Mouse (Mus musculus): ENCODE measurements around the gene Ero1lb.
"Not testable (repeated sequence)": the region's sequence is repeated elsewhere in the genome, so short reads cannot be mapped to it uniquely, and the experiment has no call there.

The Ero1lb gene

DNA sequence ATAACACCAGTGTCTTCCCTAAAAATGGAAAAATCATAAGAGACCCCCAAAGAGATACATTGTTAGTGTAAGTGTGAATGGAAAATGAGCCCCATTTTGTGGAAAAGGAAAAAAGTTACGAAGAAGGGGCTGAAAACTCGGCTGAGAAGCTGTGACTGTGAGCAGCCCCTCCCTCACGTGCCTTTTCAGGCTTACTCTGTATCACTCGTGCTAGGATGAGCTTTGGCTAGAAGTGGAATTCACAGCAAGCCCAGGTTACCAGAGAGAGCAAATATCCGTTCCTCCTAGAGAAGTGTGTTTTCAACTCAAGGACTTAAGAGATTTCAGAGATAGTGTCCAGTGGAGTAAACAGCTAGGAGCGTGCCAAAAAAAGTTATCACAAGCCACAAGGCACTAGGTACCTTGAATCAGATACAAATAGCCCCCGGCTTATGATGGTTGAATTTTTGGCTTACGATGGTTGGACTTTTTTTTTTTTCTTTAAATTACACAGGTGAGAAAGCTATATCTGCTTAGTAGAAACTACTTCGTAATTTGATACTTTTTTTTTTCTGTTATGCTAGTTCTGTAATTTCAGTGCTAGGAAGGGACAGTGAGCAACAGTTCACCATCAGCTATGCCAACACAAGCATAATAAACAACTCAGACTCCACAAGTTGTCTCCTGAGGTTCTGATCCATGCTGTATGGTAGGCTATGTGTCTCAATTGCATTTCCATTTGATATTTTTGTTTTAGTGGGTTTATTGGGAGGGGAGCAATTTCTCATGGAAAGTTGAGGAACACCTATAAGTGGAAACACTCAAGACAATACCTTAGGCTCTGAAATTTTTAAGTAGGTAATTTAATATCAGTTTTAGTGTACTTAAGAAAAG, 3.2 kb downstream of the Ero1lb start:
- in situ Hi-C loops (cut with MboI; ENCODE audit: unreplicated experiment in 2 of 2) = loop anchor here in 1 of 2 experiments (25.0 kb wide), 1 partner anchor 1268 kb away; no protein-coding TSS in a partner anchor

DNA sequence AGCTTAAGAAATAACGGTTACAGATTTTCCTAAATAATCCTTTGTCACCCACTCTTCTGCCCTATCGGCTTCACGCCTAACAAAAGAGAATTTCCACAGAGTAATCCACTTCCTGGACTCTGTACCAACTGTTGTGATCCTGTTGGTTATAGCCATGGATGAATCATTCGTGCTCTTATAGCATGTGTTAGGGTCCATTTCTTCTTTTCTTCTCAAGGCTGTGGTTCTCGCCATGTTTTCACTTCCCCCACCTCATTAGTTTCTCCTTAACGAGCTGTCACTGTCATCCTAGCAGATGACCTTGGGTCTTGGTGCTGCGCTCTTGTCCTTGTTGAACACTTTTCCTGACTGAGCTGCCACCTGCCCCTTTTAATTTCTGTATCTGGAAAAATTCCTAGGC, 4.1 kb downstream of the Ero1lb start:
- in situ Hi-C loops (cut with MboI; ENCODE audit: unreplicated experiment in 2 of 2) = loop anchor here in 1 of 2 experiments (25.0 kb wide), 1 partner anchor 1268 kb away; no protein-coding TSS in a partner anchor

DNA sequence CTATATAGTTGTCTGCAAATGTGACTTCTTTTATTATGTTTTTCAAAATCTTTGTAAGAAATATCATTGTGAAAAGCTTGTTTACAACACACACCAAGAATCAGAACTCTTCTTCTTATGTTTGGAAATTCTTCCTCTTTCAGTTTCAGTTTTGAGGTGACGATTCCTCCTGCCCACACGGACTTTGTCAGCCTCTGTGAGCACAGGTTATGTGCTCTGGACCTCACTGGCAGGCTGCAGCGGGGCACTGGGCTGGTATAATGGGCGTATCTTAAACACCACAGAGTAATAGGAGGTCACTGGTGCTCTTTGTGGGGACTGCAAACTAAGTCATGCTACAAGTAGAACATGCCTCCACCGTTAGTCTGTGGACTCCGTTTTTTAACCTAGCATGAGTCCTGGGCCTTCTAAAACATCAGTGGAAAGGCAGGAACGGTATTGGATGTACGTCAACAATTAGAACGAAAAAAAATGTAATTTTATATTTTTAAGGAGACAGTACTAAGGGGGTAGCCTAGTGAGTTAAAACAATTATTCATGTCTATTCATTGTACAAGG, 9.4 kb downstream of the Ero1lb start:
- in situ Hi-C loops (cut with MboI; ENCODE audit: unreplicated experiment in 2 of 2) = loop anchor here (5.0 to 25.0 kb wide), 3 partner anchors 33 to 1262 kb away; no protein-coding TSS in a partner anchor

DNA sequence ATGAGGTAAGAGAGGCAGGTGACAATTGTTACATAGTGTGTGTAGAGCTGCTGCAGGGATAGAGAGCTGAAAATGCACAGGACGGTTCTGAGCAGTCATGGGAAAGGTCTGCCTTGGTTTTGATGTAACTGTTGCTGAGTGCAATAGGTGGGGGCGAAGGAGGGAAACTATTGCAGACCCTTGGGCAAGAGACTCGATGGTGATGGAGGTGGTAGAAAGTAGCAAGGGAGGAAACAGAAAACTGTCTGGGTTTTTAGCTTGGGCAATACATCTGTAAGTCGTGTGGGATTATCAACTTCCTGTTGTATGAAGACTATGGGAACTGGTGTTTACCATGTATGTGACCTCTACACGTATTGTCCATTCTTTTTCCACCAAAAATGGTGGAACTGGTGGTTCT, 12.5 kb downstream of the Ero1lb start:
- in situ Hi-C loops (cut with MboI; ENCODE audit: unreplicated experiment in 2 of 2) = loop anchor here (5.0 to 25.0 kb wide), 2 partner anchors 36 to 366 kb away; no protein-coding TSS in a partner anchor

DNA sequence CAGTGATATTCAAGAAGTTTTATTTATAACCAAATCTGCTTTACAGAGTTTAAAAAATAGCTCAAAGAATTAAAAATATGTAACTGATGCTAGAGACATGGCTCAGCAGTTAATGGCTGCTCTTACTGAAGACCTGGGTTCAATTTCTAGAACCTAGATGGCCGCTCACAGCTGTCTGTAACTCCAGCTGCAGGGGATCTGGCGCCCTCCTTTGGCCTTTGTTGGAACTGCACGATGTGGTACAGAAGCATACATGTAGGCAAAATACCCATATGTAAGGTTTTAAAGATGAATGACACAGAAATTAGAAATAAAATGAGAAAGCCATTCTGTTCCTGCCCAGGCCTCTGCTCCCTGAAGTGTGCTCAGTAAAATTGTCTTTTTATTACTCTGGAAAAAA, 23.3 kb downstream of the Ero1lb start:
- in situ Hi-C loops (cut with MboI; ENCODE audit: unreplicated experiment in 2 of 2) = loop anchor here (5.0 to 25.0 kb wide), 3 partner anchors 47 to 377 kb away; no protein-coding TSS in a partner anchor

DNA sequence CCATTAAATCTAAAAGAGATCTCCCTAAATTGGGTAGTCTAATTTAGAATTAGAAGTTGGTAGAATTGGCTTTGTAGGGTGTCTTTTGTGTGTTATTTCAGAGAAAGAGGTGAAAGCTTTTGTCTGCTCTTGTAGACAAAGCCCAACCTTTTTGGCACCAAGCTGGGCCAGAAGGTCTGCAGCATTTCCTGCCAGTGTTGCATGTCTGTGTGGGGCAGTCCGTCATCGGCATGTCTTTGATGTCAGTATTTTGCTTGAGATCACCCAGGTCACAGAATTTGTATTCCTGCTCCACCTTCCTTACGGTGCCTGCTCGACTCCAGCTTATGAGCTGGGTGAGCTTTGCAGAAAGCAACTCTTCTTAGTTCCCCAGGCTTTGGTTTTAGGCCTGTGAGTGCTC, 31.4 kb downstream of the Ero1lb start:
- in situ Hi-C loops (cut with MboI; ENCODE audit: unreplicated experiment in 2 of 2) = loop anchor here in 1 of 2 experiments (25.0 kb wide), 1 partner anchor 385 kb away; no protein-coding TSS in a partner anchor

DNA sequence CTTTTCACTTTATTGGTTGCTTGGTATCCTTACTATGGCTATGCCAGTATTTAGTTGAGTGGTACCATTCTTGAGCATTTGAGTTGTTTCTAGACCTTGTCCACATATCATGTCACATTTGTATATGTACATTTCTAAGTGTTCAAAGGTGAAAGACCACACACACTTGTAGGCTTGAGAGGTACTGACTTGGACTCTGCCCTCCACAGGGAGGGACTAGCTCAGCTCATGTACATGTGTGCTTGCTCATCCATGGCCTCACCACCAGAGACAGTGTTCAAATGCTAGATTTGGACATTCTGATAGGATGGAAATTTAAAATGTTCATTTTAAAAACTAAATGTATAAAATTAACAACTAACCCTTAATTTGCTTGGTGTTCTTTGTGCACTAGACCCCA, 44.5 kb downstream of the Ero1lb start:
- in situ Hi-C loops (cut with MboI; ENCODE audit: unreplicated experiment in 2 of 2) = not testable (repeated sequence)

DNA sequence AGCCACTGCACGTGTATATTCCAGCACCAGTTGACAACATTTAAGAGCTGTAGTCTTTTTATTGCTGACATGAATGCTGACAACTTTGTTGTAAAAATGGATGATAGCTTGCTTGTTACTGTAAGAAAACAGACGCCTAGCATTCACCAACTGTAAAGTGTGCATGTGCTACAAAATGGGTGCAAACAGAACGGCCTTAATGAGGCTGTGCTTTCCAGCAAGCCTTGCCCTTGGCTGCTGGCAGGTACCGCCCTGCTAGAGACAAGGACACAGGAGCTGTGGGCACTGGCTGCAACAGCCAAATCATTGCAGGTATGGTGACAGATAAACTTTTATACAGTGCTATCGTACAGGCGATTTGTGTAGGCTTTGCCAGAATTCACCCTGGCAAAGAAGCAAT, 48.4 kb downstream of the Ero1lb start:
- in situ Hi-C loops (cut with MboI; ENCODE audit: unreplicated experiment in 2 of 2) = not testable (repeated sequence)

DNA sequence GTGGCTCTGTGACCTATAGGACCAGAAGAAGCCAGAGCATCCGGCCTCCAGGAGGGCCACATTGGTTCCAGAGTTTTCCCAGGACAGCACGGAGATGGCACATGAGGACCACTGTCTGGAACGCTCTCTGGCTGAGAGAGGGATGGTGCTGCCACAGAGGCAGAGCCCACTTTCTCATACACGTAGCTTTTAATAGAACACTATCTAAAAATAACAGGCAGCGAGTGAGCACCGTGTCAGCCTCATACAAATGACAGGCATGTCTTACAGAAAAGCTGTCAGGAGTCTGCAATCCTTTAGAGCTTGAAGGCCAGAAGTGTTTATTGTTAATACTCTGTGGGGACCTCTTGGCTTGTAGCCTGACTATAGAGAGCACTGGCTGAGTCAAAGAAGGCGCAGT, 48.9 kb downstream of the Ero1lb start:
- in situ Hi-C loops (cut with MboI; ENCODE audit: unreplicated experiment in 2 of 2) = not testable (repeated sequence)

DNA sequence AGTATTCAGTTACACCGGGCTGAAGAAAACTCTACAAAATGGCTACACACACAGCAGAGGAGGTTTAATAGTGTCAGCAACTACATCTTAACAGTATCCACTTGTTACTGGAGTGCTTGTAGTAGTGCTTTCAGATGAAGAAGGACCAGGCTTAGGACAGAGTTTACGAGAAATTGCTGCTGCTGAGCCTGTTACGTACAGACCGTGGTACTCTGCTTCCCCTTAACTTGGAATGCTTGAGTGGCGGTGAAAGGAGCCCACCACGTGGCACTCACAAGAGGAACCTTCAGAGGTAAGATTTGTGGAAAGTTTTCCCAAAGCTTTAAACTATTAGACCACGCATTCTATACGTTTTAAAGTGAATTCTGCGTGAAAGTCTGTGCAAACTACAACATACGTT, 49.3 kb downstream of the Ero1lb start:
- in situ Hi-C loops (cut with MboI; ENCODE audit: unreplicated experiment in 2 of 2) = not testable (repeated sequence)

DNA sequence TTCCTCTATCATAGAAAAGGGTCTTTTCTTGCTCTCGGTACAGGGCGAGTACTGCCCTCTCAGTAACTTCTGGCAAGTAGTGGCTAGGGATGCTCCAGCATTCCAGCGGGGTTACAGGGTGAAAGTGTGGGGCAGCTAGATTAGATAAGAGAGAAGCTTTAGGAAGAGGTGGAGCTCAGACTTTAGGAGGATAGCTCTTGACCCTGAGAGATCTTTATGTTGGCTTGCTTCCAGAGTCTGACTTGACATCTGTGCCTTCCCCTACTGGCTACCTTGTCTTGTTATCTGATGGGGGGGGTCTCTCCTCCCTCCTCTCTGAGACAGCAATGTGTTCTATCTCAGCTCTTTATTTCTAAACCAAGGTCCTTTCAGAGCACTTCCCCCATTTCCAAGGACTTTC, 50.8 kb downstream of the Ero1lb start:
- in situ Hi-C loops (cut with MboI; ENCODE audit: unreplicated experiment in 2 of 2) = not testable (repeated sequence)

DNA sequence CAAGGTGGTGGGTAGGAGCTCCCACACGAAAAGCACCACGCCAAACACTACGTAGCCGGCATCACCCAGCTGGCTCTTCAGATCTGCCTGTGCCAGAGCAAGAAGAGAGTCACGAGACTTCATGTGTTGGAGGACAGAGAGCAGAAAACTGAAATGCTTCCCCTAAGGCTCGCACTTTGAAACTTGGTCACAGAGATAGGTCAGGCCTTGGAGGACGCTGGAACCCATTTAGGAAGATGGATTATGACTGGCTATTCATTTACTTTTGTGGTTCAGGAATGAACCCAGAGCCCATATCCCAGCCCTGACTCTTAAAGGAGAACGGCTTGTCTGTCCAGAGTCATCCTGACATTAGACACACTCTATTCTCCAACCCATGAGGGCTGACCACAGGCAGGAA, 54.1 kb downstream of the Ero1lb start:
- in situ Hi-C loops (cut with MboI; ENCODE audit: unreplicated experiment in 2 of 2) = not testable (repeated sequence)

DNA sequence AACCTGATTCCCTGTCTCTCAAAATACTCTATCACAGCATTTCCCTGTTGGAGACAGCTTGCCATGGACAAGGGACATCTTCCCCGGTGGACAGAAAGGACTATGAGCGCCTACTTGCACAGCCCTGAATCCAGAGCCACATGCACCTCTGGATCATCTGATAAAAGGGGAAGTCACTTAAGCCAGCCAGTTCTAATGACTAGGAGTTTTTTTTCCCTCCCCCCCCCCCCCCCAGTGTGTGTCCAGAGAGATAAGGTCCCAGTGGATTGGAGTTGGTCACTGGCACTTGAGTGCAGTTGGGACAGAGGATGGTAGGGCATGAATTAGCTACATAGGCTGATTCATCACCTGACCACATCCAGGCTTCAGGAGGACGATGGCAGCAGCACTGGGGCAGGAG, 60.4 kb downstream of the Ero1lb start:
- in situ Hi-C loops (cut with MboI; ENCODE audit: unreplicated experiment in 2 of 2) = not testable (repeated sequence)

DNA sequence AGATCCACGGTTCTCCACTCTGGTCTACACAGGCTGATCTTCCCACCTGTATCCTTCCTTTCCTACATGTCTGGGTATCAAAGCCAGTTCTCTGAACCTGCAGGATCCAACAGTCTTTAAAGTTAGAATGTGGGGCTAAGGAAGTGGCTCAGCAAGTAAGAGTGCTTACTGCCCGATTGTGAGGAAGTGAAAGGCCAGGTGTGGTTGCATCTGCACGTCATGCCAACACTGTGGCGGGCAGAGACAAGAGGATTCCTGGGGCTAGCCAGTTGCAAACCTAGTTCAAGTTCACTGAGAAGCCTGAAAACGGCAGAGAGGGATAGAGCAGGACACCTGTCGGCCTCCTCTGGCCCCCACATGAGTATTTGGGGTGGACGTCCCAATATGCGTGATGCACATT, 62.1 kb downstream of the Ero1lb start:
- in situ Hi-C loops (cut with MboI; ENCODE audit: unreplicated experiment in 2 of 2) = not testable (repeated sequence)

DNA sequence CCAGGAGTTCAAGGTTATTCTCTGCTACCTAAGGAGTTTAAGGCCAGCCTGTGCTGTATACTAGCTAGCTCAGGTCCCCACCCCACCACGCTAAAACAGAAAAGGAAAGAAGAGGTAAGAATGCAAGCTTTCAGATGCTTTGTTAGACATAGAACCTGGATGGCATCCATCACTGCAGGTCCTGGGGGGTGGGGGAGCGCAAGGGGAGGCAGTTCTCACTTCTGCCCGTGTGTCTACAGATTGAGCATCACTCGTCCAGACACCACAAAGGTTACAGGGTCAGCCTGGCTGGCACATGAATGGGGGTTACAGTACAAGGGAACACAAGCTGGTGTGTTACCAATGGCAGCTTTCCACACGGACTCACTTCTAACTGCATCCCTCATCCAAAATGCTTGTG, 62.5 kb downstream of the Ero1lb start:
- in situ Hi-C loops (cut with MboI; ENCODE audit: unreplicated experiment in 2 of 2) = not testable (repeated sequence)

DNA sequence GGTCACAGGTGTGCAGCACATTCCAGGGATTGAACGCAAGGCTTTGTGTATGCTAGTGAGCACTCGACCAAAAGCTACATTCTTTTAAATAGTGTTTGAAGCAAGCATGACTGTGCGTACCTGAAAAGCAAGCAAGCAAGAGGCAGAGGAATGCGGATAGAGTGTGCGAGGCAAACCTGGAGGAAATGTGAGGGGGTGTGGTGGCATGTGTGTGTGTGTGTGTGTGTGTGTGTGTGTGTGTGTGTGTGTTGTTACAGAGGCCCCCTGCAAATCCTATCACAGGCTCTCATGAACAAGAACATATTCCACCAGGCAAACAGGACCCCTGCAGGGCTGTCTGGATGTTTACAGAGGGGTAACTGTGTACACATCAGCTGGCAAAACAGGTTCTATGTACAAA, 64.6 kb downstream of the Ero1lb start:
- in situ Hi-C loops (cut with MboI; ENCODE audit: unreplicated experiment in 2 of 2) = not testable (repeated sequence)

DNA sequence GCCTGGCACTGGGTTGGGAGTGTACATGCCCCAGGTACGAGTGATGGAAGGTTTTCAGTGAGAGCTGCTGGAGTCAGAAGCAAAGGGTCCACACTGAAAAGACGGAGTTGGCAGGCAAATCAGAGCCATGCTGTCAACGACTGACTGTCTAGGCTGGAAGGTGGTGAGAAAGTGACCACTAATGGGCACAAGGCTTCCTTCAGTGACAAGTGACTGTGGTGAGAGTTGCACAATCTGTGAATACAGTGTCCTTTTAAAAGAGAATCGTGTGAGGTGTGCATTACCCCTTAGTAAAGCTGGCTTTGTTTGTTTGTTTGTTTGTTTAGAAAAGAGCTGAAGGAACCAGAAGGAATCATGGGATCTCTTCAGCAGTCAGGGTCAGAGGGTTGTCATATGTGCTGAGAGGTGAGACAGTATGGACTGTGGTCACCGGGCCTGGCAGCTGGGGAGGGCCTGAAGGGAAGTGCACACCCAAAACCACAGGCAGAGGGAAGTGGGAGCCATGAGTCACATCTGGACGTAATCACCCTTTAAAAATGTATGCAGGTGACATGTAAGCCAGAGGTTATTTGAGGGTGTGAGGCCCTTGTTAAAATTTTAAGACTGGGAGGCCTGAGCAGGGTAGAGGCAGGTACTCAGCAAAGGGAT, 69.4 kb downstream of the Ero1lb start:
- in situ Hi-C loops (cut with MboI; ENCODE audit: unreplicated experiment in 2 of 2) = not testable (repeated sequence)

DNA sequence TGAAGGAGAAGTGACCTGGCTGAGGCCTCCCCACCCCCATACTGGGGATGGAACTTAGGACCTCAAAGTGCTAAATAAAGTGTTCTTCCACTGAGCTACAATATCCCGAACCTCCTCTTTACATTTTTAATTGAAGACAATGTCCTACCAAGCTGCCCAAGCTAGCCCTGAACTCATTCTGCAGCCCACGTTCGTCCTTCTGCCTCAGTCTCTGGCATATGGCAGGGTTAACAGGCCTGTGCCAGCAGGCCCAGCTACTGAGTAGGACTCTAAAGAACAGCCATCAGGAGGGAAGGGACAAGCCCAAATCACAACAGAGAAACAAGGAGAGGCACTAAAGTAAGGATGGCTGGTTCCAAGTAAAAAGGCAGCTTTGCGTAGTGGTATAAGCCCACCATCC, 77.1 kb downstream of the Ero1lb start:
- in situ Hi-C loops (cut with MboI; ENCODE audit: unreplicated experiment in 2 of 2) = not testable (repeated sequence)

DNA sequence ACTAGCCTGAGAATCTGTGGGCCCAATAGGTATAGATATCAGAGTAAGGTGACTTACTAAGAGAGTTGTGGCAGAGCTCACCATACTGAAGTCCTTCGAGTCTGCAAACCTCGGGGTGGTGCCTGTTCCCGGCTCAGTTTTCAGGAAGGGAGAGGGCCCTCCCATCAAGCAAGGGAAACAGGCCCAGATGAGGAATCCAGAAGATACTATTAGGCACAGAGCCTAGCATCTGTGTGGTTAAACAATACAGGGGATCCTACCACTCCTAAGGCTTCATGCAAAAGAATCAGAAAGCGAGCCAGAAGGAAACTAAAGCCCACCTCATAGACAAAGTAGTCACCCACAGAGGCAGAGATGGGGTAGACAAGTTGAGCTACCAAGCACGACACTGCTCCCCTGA, 81.0 kb downstream of the Ero1lb start:
- in situ Hi-C loops (cut with MboI; ENCODE audit: unreplicated experiment in 2 of 2) = not testable (repeated sequence)

DNA sequence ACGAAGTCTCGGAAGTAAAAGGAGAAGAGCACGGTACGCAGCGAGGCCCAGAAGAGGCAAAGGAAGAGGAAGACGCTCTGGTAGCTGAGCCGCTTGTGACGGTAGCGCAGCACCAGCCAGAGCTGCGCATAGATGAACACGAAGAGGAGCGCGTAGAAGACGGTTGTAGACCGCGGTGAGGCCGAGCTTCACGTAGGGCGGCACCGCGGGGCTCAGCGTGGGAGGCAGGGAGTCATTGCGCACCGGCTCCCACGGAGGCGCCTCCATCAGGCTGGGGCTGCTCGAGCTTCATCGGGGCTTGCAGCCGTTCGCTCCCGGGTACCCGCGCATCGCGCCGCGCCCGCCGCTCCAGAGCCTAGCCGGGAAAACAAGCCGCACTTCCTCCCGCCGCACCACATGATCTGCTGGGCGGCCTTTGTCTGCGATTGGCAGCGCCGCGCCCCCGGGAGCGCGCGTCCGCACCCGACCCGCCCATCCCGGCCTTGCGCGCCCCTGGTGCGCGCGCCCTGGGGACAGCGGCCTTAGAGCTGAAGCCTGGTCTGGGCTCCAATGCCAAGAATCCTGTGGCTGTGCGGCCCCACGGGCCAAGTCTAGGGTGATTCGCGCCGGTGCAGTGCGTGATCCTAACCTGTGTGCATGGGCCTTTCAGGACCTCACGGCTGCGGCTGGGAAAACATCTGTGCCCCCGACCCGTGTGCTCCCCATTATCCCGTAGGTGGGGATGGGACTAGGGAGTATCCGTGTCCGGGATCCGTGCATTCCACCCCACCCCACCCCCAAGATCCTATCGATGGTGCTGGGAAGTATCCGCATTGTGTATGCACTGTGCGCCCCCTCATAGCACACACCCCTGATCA, 84.6 kb downstream of the Ero1lb start:
- in situ Hi-C loops (cut with MboI; ENCODE audit: unreplicated experiment in 2 of 2) = not testable (repeated sequence)

DNA sequence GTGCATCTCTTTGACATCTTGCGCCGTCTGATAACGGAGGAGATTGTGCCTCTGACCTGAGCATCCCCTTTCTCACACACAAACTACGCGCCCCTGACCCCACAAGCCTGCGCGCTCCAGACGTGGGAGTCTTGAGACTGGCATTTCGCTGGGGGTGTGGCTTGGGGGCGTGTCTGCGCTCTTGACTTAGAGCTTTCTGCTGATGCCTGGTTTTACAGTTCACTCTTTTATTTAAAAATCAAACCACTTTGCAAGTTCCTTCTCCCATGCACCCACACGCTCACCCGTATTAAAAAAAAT, 85.2 kb downstream of the Ero1lb start:
- in situ Hi-C loops (cut with MboI; ENCODE audit: unreplicated experiment in 2 of 2) = not testable (repeated sequence)

Data from v-Abl transformed pro-B cells (cell line).